Mouse (Mus musculus) large intestine, adult 2 months (tissue): ENCODE data around the gene Megf9. TPM values are rescaled to one million over a fixed set of nuclear protein-coding genes. Genes with fewer than 3 reads are reported as not detected.

Experiments
- polyA plus RNA-seq: library from polyadenylated mRNA; depleted of rRNA; stranded (reverse); fragments of >200 nt; gene quantifications from 2 replicates; pipeline ENCODE4 v1.2.3, GENCODE M21; 2012; rRNA removed

The Megf9 gene
- polyA plus RNA-seq, 1 experiment: 1.6 TPM

Other genes starting within 250 kb of the Megf9 start
- 3.3 and 3.6 TPM in 2 replicates for gene Cdk5rap2, start 124.6 kb downstream of the Megf9 start, polyA plus RNA-seq